Mouse (Mus musculus): Measurements from ENCODE around the gene Crocc2. TPM values are rescaled to one million over a fixed set of nuclear protein-coding genes. Genes with fewer than 3 reads are reported as not detected.
A peak's percentile ranks its signal among the peaks of the same experiment; 100 is the strongest.

Gene Crocc2
- polyA plus RNA-seq, 1 experiment from 2014 or later, result 0.14 TPM

GRCm38 (mm10) chr1:93270516-93271240, 102.2 kb downstream of the Crocc2 start:
- H3K4me3 ChIP-seq (replicated peaks; ENCODE audit: low read depth, low read length), result no peak overlapping the region
- ATAC-seq (replicated peaks; ENCODE audit: low FRiP score, low read depth) (no peak), DNase-seq (ENCODE audit: low spot score) (no peak)
- H3K27me3 ChIP-seq (ENCODE audit: insufficient read depth, low read length), result no peaks in the 10 kb centered on the region
- no peak for TF ChIP-seq CTCF (IDR thresholded peaks at IDR 0.05; ENCODE audit: low read depth)
- no peak overlapping the region for H3K4me2 ChIP-seq (ENCODE audit: low read length)
- 73% methylated on average over 3 of the region's 3 CpGs for WGBS
- no peak overlapping the region for H3K27ac ChIP-seq
- H3K9ac ChIP-seq (ENCODE audit: low read depth, low read length), result no peak overlapping the region
- no peaks in the 10 kb centered on the region for H3K36me3 ChIP-seq (ENCODE audit: insufficient read depth, low read length)
- no peaks in the 10 kb centered on the region for H3K4me1 ChIP-seq (replicated peaks; ENCODE audit: insufficient read depth, low read length)
- H3K9me3 ChIP-seq (replicated peaks; ENCODE audit: low read length), result no peaks in the 10 kb centered on the region

DNA sequence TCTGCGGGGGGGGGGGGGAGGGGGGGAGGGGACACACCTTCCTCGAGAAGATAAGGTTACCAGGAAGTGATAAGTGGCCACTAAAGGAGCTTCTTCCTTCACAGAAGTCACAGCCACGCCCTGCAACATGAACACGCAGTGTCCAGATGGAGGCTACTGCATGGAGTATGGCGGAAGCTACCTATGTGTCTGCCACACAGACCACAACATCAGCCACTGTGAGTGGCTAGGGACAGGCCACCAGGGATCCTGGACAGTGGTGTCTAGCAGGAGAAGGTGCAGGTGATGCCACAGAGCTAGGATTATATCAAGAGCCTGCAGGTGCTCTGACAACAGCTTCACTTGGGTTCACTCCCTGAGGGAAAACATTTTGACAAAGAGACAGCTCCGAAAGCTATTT, 103.2 kb downstream of the Crocc2 start:
- H3K9me3 ChIP-seq (replicated peaks; ENCODE audit: low read length), result no peaks in the 10 kb centered on the region
- H3K4me2 ChIP-seq (ENCODE audit: low read length), result no peak overlapping the region
- no peak for TF ChIP-seq CTCF (IDR thresholded peaks at IDR 0.05; ENCODE audit: low read depth)
- H3K27me3 ChIP-seq (ENCODE audit: insufficient read depth, low read length), result no peaks in the 10 kb centered on the region
- 77% methylated on average over 5 of the region's 6 CpGs for WGBS
- no peaks in the 10 kb centered on the region for H3K4me1 ChIP-seq (replicated peaks; ENCODE audit: insufficient read depth, low read length)
- no peak overlapping the region for H3K27ac ChIP-seq
- DNase-seq (ENCODE audit: low spot score), result no peak
- no peak for ATAC-seq (replicated peaks; ENCODE audit: low FRiP score, low read depth)
- H3K4me3 ChIP-seq (replicated peaks; ENCODE audit: low read depth, low read length), result no peak overlapping the region
- H3K9ac ChIP-seq (ENCODE audit: low read depth, low read length), result no peak overlapping the region
- no peaks in the 10 kb centered on the region for H3K36me3 ChIP-seq (ENCODE audit: insufficient read depth, low read length)

DNA sequence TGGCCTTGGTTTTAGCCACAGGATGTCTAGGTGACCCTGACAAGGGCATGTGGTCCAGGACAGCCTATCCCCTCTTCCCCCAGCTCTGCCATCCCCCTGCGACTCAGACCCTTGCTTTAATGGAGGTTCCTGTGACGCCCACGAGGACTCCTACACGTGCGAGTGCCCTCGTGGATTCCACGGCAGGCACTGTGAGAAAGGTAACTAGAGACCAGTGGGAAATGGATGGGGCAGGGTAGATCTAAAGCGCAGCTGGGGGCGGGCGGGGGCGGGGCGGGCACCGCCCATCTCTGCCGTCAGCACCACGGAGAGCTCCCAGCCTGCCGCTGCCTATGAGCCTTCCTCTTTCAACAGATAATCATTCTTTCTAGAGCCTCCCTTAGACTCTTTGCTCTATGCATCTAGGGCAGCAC, 103.9 kb downstream of the Crocc2 start:
- Histone ChIP-seq H3K9ac (ENCODE audit: low read depth, low read length) (no peak overlapping the region), H3K27ac (no peak overlapping the region), H3K4me2 (ENCODE audit: low read length) (no peak overlapping the region), H3K9me3 (replicated peaks; ENCODE audit: low read length) (no peaks in the 10 kb centered on the region), H3K4me3 (replicated peaks; ENCODE audit: low read depth, low read length) (no peak overlapping the region), H3K4me1 (replicated peaks; ENCODE audit: insufficient read depth, low read length) (no peaks in the 10 kb centered on the region), H3K36me3 (ENCODE audit: insufficient read depth, low read length) (no peaks in the 10 kb centered on the region), H3K27me3 (ENCODE audit: insufficient read depth, low read length) (no peaks in the 10 kb centered on the region)
- DNase-seq (ENCODE audit: low spot score) (peak; percentile 82), ATAC-seq (replicated peaks; ENCODE audit: low FRiP score, low read depth) (no peak)
- WGBS, result 2% methylated on average over 16 of the region's 16 CpGs
- no peak for TF ChIP-seq CTCF (IDR thresholded peaks at IDR 0.05; ENCODE audit: low read depth)

DNA sequence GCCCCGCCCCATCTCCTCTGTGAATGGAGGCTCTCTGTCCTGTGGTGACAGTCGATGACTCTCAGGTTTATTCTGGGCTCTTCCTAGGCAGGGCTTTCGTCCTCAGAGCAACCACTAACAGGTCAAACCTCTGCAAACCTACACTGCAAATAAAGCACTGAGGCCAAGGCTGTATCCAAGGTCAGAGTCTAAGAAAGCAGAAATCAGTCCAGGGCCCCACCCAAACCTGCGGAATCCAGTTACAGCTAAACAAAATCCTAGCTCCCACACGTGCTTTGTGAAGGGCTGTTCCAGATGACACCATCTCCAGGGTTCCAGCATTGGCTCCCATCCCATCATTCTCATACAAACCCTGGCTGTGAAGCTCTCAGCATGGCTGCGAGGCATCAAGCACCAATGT, 107.0 kb downstream of the Crocc2 start:
- H3K27me3 ChIP-seq (ENCODE audit: insufficient read depth, low read length), result no peaks in the 10 kb centered on the region
- no peaks in the 10 kb centered on the region for H3K4me1 ChIP-seq (replicated peaks; ENCODE audit: insufficient read depth, low read length)
- H3K4me3 ChIP-seq (replicated peaks; ENCODE audit: low read depth, low read length), result no peak overlapping the region
- ATAC-seq (replicated peaks; ENCODE audit: low FRiP score, low read depth), result no peak
- no peak overlapping the region for H3K4me2 ChIP-seq (ENCODE audit: low read length)
- no peak overlapping the region for H3K9ac ChIP-seq (ENCODE audit: low read depth, low read length)
- TF ChIP-seq CTCF (IDR thresholded peaks at IDR 0.05; ENCODE audit: low read depth), result no peak
- H3K9me3 ChIP-seq (replicated peaks; ENCODE audit: low read length), result no peaks in the 10 kb centered on the region
- no peak overlapping the region for H3K27ac ChIP-seq
- DNase-seq (ENCODE audit: low spot score), result no peak
- H3K36me3 ChIP-seq (ENCODE audit: insufficient read depth, low read length), result no peaks in the 10 kb centered on the region
- 67% methylated on average over 6 of the region's 6 CpGs for WGBS

DNA sequence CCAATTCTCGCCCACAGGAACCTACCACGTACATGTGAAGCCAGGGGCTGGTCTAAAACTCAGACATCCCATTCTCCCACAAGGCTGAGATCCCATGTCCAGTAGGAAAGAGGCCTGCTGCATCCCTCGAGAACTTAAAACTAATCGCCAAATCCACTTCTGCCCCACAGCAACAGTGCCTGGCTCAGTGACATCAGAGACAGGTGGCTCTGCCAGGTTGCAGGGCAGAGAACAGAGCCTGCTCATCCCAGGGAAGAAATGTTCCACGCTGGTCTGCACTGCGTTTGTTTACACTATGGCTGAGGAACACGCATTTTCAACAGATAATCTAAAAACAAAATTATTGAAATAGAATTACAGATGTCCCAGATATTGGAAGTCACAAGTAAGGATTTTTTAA, 108.5 kb downstream of the Crocc2 start:
- H3K4me3 ChIP-seq (replicated peaks; ENCODE audit: low read depth, low read length), result no peak overlapping the region
- DNase-seq (ENCODE audit: low spot score) (no peak), ATAC-seq (replicated peaks; ENCODE audit: low FRiP score, low read depth) (no peak)
- TF ChIP-seq CTCF (IDR thresholded peaks at IDR 0.05; ENCODE audit: low read depth), result no peak
- no peaks in the 10 kb centered on the region for H3K36me3 ChIP-seq (ENCODE audit: insufficient read depth, low read length)
- H3K4me1 ChIP-seq (replicated peaks; ENCODE audit: insufficient read depth, low read length), result no peaks in the 10 kb centered on the region
- H3K4me2 ChIP-seq (ENCODE audit: low read length), result no peak overlapping the region
- H3K9ac ChIP-seq (ENCODE audit: low read depth, low read length), result no peak overlapping the region
- H3K9me3 ChIP-seq (replicated peaks; ENCODE audit: low read length), result no peaks in the 10 kb centered on the region
- H3K27me3 ChIP-seq (ENCODE audit: insufficient read depth, low read length), result no peaks in the 10 kb centered on the region
- 81% methylated on average over 7 of the region's 7 CpGs for WGBS
- no peak overlapping the region for H3K27ac ChIP-seq

Small RNAs within 50 kb of the gene (microRNA-seq; reads per million reads assigned to microRNA genes)
- 0.80 reads per million for gene Mir6901

Other genes with a start within 250 kb of the Crocc2 start
- gene Capn10, start 234.3 kb upstream of the Crocc2 start, polyA plus RNA-seq (2015; fragmentation: Nextera tagmentation; extraction: Ambion mirVana), result 31.0 and 32.2 TPM in 2 replicates
- gene Gpr35, start 217.9 kb upstream of the Crocc2 start, polyA plus RNA-seq (2015; fragmentation: Nextera tagmentation; extraction: Ambion mirVana), result 0.19 and 0.42 TPM in 2 replicates
- not detected in 2 replicates for gene Aqp12, start 162.4 kb upstream of the Crocc2 start, polyA plus RNA-seq (2015; fragmentation: Nextera tagmentation; extraction: Ambion mirVana)
- 3.7 and 4.8 TPM in 2 replicates for gene Kif1a, start 66.8 kb upstream of the Crocc2 start, polyA plus RNA-seq (2015; fragmentation: Nextera tagmentation; extraction: Ambion mirVana)
- gene Agxt, start 33.5 kb upstream of the Crocc2 start, polyA plus RNA-seq (2015; fragmentation: Nextera tagmentation; extraction: Ambion mirVana), result 0.24 and 0.33 TPM in 2 replicates
- 3.1 and 3.4 TPM in 2 replicates for gene 2310007B03Rik, start 7.8 kb upstream of the Crocc2 start, polyA plus RNA-seq (2015; fragmentation: Nextera tagmentation; extraction: Ambion mirVana)
- 5.1 and 6.1 TPM in 2 replicates for gene Sned1, start 67.1 kb downstream of the Crocc2 start, polyA plus RNA-seq (2015; fragmentation: Nextera tagmentation; extraction: Ambion mirVana)
- gene Mterf4, start 137.2 kb downstream of the Crocc2 start, polyA plus RNA-seq (2015; fragmentation: Nextera tagmentation; extraction: Ambion mirVana), result 20.1 and 22.2 TPM in 2 replicates
- 47.9 and 51.4 TPM in 2 replicates for gene Ppp1r7, start 174.1 kb downstream of the Crocc2 start, polyA plus RNA-seq (2015; fragmentation: Nextera tagmentation; extraction: Ambion mirVana)
- 6.0 and 7.2 TPM in 2 replicates for gene Pask, start 174.8 kb downstream of the Crocc2 start, polyA plus RNA-seq (2015; fragmentation: Nextera tagmentation; extraction: Ambion mirVana)
- 0.26 and 0.31 TPM in 2 replicates for gene Ano7, start 205.2 kb downstream of the Crocc2 start, polyA plus RNA-seq (2015; fragmentation: Nextera tagmentation; extraction: Ambion mirVana)

Measured in kidney, postnatal 0 days (tissue).